Mouse (Mus musculus) layer of hippocampus, postnatal 36 days (tissue): ENCODE results near the gene Ssmem1. TPM values are rescaled to one million over a fixed set of nuclear protein-coding genes. Genes with fewer than 3 reads are reported as not detected.
A peak's percentile ranks its signal among the peaks of the same experiment; 100 is the strongest.

Source experiments
- DNase-seq, 2 experiments: peaks; one replicate each; pipeline ENCODE4 v3.0.0; 2022
- total RNA-seq, 2 experiments: library from RNA; stranded (reverse); gene quantifications; 2 replicates each; pipeline ENCODE4 v1.2.3; 2021

The Ssmem1 gene
- 1 to 10 TPM in 1 of 2 experiments, under 1 TPM in 1; 0.70 to 1.2 TPM for total RNA-seq

- peak; percentile 98 to 99 for DNase-seq
Observed at GRCm38 (mm10) chr6:30509265-30510239, at the start of gene Ssmem1, which contains the start of gene Tmem209. Gene Ssmem1, plus strand, starts transcription at chr6:30509849. Gene Tmem209, minus strand, starts transcription at chr6:30509783.

DNA sequence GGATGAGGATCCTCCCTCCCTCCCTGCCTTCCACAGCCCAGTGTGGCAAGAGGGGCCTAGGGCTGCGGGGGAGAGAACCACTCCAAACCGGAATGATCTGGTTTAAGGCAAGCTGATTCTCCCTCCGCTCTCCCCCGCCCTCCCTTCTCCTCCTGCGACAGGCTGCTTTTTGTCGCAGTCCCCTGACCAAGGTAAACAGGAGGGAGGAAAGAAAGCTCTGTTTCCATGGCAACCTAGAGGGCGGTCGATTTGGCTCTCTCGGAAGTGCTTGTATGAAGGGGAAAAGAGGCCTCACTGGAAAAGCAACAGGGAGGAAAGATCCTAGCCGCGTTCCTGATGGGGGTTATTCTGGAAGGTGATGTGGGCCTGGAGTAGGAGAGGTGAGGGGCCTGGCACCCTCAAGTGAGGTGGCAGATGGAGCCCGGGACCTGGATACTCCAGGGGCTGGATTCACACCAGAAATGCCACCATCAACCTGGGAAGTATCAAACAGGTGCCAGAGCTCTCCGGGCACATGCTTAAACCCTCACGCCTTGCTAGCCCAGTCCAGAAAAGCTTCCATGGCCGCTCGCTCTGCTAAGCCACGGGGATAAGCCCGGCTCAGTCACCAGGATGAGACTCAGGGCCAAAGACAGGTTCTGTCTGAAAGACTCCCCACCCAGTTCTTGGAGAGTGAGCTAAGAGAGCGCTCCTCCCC, 48.8 kb upstream of the Ssmem1 start:
- peak; percentile 77 to 78 for DNase-seq

- DNase-seq: no peak
Observed at GRCm38 (mm10) chr6:30461755-30462344, 47.8 kb upstream of the Ssmem1 start.

DNA sequence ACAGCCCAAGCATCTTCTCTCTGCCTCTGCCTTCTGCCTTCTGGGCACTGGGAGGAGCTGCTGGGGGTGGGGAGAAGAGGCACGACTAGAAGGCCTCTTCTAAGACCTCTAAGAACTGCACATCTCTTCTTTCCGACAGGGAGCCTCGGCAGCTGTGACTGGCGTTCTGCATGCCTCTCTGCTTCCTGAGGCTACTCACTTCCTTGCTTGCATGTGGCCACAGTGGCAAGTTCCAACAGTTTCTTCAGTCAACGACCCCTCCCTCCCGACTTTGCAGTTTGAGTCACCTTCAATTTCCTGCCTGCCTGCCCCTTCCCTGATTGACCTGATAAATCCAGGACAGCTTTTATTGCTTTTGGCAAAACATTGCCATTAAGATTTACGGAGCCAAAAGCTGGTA, 46.8 kb upstream of the Ssmem1 start:
- no peak for DNase-seq

GRCm38 (mm10) chr6:30465586-30465985, 44.1 kb upstream of the Ssmem1 start:
- DNase-seq: no peak

- no peak for DNase-seq
Observed at GRCm38 (mm10) chr6:30468058-30468457, 41.6 kb upstream of the Ssmem1 start.

DNA sequence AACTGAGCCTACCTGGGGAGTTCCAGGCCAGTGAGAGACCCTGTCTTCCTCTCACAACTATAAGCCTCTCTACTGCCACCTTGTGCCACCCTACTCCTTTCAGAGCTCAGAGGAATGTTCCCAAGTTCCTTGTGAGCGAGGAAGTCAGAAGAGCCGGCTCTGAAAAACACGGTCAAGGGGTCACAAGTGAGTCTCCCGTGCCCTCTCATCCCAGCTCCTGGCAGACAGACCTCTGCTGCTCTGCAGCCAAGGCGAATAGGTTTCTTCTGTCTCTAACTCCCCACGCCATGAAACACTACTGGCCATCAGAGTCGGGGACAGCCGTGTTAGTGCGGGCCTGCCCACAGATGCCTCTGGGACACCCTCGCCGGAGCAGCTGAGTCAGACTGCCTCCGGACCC, 41.0 kb upstream of the Ssmem1 start:
- no peak for DNase-seq

DNA sequence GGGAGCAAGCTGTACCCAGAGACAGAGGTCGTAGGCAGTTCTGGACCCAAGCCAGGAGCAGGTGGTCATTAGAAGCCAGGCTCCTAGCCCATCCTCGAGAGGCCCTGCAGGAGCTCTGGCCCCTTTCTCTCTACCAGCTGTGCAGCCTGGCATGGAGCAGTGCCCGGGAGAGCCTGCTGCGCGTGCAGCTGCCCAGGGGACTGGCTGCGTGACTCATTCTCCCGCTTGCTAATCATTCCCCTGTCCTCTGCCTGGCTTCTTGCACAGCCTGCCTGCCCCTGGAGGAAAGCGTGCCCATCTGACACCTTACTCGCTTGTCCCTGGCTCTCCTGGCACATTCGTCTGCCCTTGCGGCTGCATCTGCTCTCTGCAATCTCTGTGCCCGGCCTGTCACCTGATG, 40.3 kb upstream of the Ssmem1 start:
- DNase-seq: peak; percentile 27 to 51

DNA sequence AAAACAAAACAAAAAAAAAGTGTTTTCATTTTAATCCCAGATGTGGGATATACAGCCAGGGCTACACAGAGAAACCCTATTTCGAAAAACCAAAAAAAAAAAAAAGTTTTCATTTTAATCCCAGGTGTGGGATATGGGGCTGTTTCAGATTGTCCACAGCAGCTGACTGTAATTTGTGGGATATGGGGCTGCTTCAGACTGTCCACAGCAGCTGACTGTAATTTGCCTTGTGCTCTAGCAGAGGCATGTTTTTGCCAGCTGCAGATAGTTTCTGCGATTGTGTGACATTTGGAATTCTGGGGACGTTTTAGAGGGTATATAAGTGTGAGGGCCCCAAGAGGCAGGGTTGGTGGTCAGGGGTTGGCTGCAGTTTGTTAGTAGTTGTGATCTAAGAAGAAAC, 37.9 kb upstream of the Ssmem1 start:
- DNase-seq: no peak

DNA sequence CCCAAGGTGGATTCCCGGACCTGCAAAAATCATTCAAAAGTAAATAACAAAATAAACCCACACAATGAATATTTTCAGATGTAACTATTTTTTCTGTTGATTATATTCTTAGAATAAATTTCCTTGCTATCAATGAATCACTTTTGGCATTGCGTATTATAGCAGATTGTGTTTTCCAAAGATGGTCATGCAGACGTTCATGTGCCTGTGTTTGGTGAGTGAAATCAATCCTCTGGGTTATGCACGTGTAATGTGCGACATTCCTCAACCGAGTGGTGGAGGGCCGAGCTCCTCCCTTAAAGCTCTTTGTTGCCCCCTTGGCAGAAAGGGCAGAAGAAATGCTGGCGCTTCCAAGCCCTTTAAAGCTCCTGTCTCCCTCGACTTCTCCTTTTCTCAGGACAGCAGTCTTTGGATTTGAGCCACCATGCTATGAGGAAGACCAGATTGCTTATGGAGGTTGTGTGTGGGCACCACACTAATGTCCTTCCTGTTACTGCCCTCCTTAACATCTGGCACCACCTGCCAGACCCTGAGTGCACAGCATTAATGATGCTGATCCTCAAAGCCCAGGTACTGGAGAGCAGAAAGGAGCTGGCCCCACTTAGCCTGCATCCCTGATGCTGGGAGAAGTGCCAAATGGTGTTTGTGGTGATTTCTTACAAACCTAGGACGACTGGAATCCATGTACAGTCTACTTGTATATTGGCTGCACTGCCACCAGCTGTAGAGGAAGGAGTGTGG, 33.5 kb upstream of the Ssmem1 start:
- DNase-seq: peak in 1 of 2 experiments; percentile 19

GRCm38 (mm10) chr6:30477210-30477714, 32.4 kb upstream of the Ssmem1 start:
- no peak for DNase-seq

DNA sequence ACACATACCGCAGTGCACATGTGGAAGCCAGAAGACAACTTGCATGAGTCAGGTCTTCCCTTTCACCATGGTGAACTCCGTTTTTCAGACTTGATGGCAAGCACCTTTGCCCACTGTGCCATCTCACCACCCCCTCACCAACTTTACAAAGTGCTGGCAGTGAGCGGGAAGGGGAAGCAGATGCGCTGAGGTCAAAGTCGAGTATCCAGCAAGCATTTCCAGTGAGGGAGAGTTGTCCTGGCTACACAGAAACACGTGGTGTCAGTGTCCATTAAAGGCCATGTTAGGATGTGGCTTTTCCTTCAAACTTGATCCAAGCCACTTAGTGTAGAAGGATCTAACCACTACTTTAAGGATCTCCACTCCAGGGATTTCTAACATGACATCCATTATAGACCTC, 31.9 kb upstream of the Ssmem1 start:
- no peak for DNase-seq

GRCm38 (mm10) chr6:30479418-30479817, 30.2 kb upstream of the Ssmem1 start:
- no peak for DNase-seq

DNA sequence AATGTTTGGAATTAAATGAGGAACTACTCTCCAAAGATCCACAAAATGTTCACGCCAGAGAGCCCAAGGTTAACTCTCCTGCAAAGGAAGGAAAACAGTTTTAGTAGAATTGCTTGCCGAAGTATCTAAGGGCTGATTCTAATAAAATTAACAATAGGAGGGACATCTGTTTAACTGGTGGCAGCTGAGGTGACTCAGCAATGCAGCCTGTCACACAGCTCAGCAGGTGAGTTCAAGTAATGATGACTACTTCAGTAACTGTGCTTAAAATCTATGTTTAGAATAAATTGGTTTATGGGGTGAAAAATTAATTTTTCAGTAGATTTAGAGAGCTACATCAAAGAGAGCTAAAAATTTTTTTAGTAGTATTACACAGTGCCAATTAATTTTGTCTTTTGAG, 26.7 kb upstream of the Ssmem1 start:
- no peak for DNase-seq

GRCm38 (mm10) chr6:30486504-30486903, 23.1 kb upstream of the Ssmem1 start:
- no peak for DNase-seq

DNA sequence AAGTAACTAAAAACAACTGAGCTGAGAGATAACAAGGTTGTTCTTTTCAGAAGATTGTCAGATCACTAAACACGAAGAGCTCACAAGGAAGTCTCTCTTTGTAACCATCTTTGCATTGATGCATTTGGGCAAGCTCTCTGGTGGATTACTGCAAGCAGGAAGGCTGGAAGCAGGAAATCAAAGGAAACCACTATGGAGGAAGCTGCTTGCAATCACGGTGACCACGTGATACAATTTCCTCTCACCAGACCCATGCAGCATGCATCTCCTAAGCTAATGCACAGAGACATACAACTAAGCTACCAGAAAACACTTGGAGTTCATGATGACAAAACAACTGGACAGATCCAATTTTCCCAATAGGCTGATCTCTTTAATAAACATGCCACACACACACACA, 10.6 kb upstream of the Ssmem1 start:
- no peak for DNase-seq

DNA sequence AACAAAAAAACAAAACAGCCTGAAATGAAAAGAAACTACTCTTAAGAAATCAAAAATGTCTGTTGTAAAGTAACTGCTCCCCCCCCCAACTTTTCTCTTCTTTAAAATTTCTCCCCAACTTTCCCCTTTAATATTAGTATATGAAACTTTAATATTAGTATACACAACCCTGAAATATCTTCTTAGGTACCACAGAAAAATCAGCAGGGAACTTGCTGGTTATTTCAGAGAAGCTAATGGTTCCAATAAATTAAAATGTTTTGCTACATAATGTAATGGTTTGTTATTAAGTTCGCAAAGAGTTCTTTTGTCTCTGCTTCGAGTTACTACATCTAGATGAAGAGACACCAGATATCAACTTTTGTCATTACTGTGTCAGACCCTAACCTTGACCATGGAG, 825 bp upstream of the Ssmem1 start:
- no peak for DNase-seq

GRCm38 (mm10) chr6:30510291-30510690, 642 bp downstream of the Ssmem1 start:
- DNase-seq: no peak

- no peak for DNase-seq
Observed at GRCm38 (mm10) chr6:30514242-30514641, 4.6 kb downstream of the Ssmem1 start.

DNA sequence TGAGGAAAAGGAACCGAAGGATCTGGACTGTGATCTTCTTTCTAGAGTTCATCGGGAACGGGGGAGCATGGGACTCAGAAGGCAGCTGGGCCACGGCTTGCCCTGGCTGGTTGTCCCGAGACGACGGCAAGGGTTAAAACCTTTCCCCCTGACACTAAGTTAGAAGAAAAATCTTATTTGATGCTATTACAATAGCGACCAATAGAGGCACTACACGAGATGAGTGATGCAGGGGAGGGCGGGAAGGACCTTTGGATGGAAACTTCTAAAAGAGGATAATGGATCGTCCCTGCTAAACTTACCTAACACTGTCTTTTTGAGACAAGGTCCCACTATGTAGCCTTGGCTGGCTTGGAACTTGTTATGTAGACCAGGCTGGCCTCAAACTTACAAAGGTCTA, 10.8 kb downstream of the Ssmem1 start:
- DNase-seq: no peak

DNA sequence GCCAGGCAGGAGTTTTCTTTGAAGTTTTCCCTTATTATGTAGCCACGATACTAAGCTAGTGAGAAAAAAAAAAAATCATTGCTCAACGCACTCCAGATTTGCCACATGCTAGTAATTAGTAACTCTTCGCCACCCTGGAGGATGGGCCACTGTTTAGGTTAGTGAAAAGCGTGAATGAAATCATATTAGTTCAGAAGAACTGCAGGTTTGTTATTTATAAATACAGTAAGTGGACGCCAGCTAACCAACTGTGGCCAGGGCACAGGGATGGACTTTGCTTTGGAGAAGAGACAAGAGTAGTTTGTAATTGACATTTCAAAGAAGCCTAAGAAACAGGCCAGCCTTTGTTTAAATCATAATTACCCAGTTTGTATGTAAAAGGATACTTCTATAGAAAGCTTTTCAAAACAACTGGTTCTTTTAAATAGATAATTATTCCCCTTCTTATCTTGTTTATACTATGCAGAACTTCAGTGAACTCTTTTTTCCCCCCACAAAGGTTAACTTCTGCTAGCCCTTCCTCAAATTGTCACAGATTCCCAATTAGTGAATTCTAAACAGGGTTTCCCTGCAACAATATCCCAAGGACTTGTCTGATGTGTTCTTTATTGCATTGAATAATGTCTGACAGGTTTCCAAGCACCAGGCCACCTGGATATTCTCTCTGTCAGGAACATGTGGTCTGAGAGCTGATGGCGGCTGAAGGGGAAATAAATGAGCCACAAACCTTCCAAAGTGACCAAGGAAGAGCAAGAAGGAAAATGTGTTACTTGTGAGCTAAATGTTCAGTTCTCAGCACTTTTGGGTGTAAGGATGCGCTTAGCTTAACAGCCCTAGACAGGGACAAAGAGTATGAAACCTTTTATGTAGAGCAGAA, 16.0 kb downstream of the Ssmem1 start:
- DNase-seq: no peak
